Mouse (Mus musculus) neural tube, embryonic 11.5 days (tissue): ENCODE results near the gene Zdhhc8. TPM values are rescaled to one million over a fixed set of nuclear protein-coding genes. Genes with fewer than 3 reads are reported as not detected.

Experiments
- ATAC-seq: fragments of 200-750 bp; cut with Nextera tagmentation; 2 replicates; pipeline ENCODE4 v1.8.0; 2017; ENCODE audit warnings: moderate number of reproducible peaks, mild to moderate bottlenecking, moderate TSS enrichment, moderate library complexity; ENCODE audit not compliant: insufficient read depth, low FRiP score, low TSS enrichment
- DNase-seq: peaks from one replicate; pipeline ENCODE4 v3.0.0-alpha.2; 2015; ENCODE audit warnings: low spot score
- H3K27ac ChIP-seq: fragments of 300-500 bp; sonication (generic); 2 replicates; pipeline ENCODE4 v1.5.1; 2014; ENCODE audit warnings: low read depth, mild to moderate bottlenecking, low read length
- H3K27me3 ChIP-seq: fragments of 300-500 bp; sonication (generic); 2 replicates; pipeline ENCODE4 v1.6.1; 2014; ENCODE audit warnings: mild to moderate bottlenecking, low read length, mixed read lengths; ENCODE audit not compliant: control insufficient read depth, insufficient read depth
- H3K36me3 ChIP-seq: fragments of 300-500 bp; sonication (generic); 2 replicates; pipeline ENCODE4 v1.6.1; 2014; ENCODE audit warnings: mild to moderate bottlenecking, low read length, moderate library complexity, mixed read lengths; ENCODE audit not compliant: control insufficient read depth, insufficient read depth
- H3K4me1 ChIP-seq: fragments of 300-500 bp; sonication (generic); 2 replicates; pipeline ENCODE4 v1.6.1; 2014; ENCODE audit warnings: low read length, mixed read lengths; ENCODE audit not compliant: control insufficient read depth, insufficient read depth
- H3K4me2 ChIP-seq: fragments of 300-500 bp; sonication (generic); 2 replicates; pipeline ENCODE4 v1.6.1; 2014; ENCODE audit warnings: low read depth, mild to moderate bottlenecking, moderate library complexity
- H3K4me3 ChIP-seq: fragments of 300-500 bp; sonication (generic); 2 replicates; pipeline ENCODE4 v1.5.1; 2014; ENCODE audit warnings: low read depth, low read length
- H3K9ac ChIP-seq: fragments of 300-500 bp; sonication (generic); 2 replicates; pipeline ENCODE4 v1.6.1; 2014; ENCODE audit warnings: mild to moderate bottlenecking, low read length
- H3K9me3 ChIP-seq: fragments of 300-500 bp; sonication (generic); 2 replicates; pipeline ENCODE4 v1.6.1; 2016; ENCODE audit warnings: low read length; ENCODE audit not compliant: control insufficient read depth
- WGBS: fragments of 180-500 bp; shearing (Covaris S2); extraction: QIAGEN DNeasy Blood & Tissue Kit; methylation state at CpG from one replicate; pipeline ENCODE4 v1.1.7; 2014; 5-methylcytosine and 5-hydroxymethylcytosine counted together
- microRNA counts: library from miRNA; unstranded; fragments of <30 nt; microRNA quantifications from one replicate; lab custom pipeline; 2015
- microRNA-seq: library from miRNA; unstranded; fragments of <30 nt; microRNA quantifications from one replicate; pipeline ENCODE4, GENCODE M21; 2016
- polyA plus RNA-seq: library from polyadenylated mRNA; unstranded; fragments of >200 nt; fragmentation: Nextera tagmentation; extraction: Ambion mirVana; gene quantifications from 2 replicates; pipeline ENCODE4 v1.2.1, GENCODE M21; 2014

Zdhhc8 gene
- polyA plus RNA-seq, 1 experiment from 2014 or later, result 13.6 TPM

DNA sequence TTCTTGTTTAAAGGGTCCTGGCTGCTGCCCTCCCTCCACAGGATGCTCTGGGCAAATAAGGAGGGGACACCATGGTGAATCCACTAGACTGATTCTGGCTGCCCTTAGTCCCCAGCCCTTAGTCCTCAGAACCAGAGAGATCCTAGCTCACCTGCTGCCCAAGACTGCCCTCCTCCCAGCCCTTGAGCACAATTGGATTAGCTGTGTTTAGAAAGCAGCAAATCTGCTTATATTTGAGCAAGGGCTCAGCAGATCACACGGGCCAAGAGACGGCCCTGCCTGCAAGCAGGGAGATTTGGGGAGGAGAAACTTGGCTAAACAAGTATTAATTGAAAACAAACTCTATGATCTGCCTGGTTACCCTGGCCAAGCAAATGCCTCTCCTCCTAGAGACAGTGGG, 55.3 kb downstream of the Zdhhc8 start:
- H3K4me2 ChIP-seq, result no peak overlapping the region
- no peak overlapping the region for H3K9ac ChIP-seq
- peaks cover 8% of the 10 kb centered on the region; the same call in 1 of the 2 replicates for H3K4me1 ChIP-seq
- H3K4me3 ChIP-seq, result no peak overlapping the region
- ATAC-seq (no peak), DNase-seq (no peak)
- H3K27ac ChIP-seq, result no peak overlapping the region
- whole genome bisulfite sequencing, result 80% methylated on average over 2 of the region's 2 CpGs
- no peaks in the 10 kb centered on the region for H3K36me3 ChIP-seq
- H3K27me3 ChIP-seq, result no peaks in the 10 kb centered on the region
- no peaks in the 10 kb centered on the region for H3K9me3 ChIP-seq

DNA sequence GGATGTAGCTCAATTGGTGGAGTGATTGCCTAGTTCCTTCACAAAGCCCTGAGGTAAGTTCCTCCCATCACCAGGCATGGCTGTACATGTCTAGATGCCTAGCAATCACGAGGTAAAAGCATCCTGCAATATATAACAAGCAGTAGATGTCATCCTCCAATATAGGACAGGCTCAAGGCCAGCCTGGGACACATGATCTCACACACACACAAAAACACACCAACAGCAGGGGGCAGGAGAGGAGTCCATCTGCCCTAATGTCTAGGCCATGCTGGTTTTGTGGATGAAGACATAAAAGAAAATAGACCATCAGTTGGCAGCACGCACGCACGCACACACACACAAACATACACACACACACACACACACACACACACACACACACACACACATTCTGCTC, 58.2 kb downstream of the Zdhhc8 start:
- H3K4me3 ChIP-seq, result no peak overlapping the region
- no peak overlapping the region for H3K27ac ChIP-seq
- H3K4me1 ChIP-seq, result peaks cover 8% of the 10 kb centered on the region; the same call in 1 of the 2 replicates
- H3K9ac ChIP-seq, result no peak overlapping the region
- no peaks in the 10 kb centered on the region for H3K9me3 ChIP-seq
- ATAC-seq (no peak), DNase-seq (no peak)
- WGBS, result 73% methylated on average over 4 of the region's 4 CpGs
- no peak overlapping the region for H3K4me2 ChIP-seq
- H3K36me3 ChIP-seq, result no peaks in the 10 kb centered on the region
- no peaks in the 10 kb centered on the region for H3K27me3 ChIP-seq

- ATAC-seq, result no peak
- H3K4me1 ChIP-seq, result peaks cover 2% of the 10 kb centered on the region; the same call in 1 of the 2 replicates
- no peak overlapping the region for H3K27ac ChIP-seq
- H3K9ac ChIP-seq, result no peak overlapping the region
- H3K4me2 ChIP-seq, result no peak overlapping the region
- no peaks in the 10 kb centered on the region for H3K9me3 ChIP-seq
- DNase-seq, result no peak
- 51% methylated on average over 6 of the region's 6 CpGs for WGBS
- no peak overlapping the region for H3K4me3 ChIP-seq
- no peaks in the 10 kb centered on the region for H3K27me3 ChIP-seq
- no peaks in the 10 kb centered on the region for H3K36me3 ChIP-seq
Observed at GRCm38 (mm10) chr16:18175817-18176541, 59.0 kb downstream of the Zdhhc8 start.

DNA sequence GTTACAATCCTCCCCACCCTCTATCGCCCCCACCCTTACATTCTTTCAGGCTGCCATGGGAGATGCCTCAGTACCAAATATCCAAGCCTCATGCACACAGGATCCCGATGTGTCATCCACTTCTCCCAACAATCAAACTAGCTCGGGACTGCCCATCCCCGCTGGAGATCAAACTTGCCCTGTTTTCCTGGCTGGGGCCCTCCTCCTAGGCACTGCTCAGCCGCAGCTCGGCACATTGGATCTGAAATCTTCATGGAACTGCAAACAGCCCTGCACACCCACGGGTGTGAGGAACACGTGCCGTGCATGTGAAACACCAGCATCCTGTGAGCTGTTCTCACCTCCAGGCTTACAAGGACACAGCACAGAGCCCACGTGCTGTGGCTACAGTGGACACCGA, 61.1 kb downstream of the Zdhhc8 start:
- Histone ChIP-seq H3K9ac (no peak overlapping the region), H3K4me3 (no peak overlapping the region), H3K4me2 (no peak overlapping the region), H3K9me3 (no peaks in the 10 kb centered on the region), H3K27ac (no peak overlapping the region), H3K27me3 (no peaks in the 10 kb centered on the region), H3K36me3 (no peaks in the 10 kb centered on the region), H3K4me1 (no peaks in the 10 kb centered on the region)
- ATAC-seq (no peak), DNase-seq (no peak)
- 73% methylated on average over 11 of the region's 11 CpGs for WGBS

DNA sequence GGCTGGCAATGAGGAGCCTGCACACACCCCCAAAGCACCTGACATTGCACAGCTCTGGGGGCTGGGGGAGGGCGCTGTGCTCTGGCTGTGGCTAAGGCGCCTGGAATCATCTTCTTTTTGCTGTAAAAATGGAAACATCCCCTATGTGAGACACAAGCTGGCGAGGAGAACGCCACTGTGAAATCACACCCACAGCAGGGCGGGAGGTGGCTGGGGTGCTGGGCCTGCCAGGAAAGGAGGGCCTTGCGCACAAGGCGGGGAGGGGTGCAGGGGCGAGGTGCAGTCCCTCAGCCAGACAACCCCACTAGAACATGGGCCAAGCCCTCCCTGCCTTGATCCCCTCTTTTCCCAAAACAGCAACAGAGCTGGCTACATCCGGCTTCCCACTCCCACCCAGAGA, 61.7 kb downstream of the Zdhhc8 start:
- H3K27ac ChIP-seq, result no peak overlapping the region
- H3K36me3 ChIP-seq, result no peaks in the 10 kb centered on the region
- no peaks in the 10 kb centered on the region for H3K4me1 ChIP-seq
- no peak overlapping the region for H3K4me3 ChIP-seq
- H3K9me3 ChIP-seq, result no peaks in the 10 kb centered on the region
- no peaks in the 10 kb centered on the region for H3K27me3 ChIP-seq
- H3K9ac ChIP-seq, result no peak overlapping the region
- WGBS, result 78% methylated on average over 9 of the region's 9 CpGs
- H3K4me2 ChIP-seq, result no peak overlapping the region
- no peak for ATAC-seq
- DNase-seq, result no peak

GRCm38 (mm10) chr16:18172266-18172855, 62.6 kb downstream of the Zdhhc8 start:
- WGBS, result 7% methylated on average over 7 of the region's 7 CpGs

More at GRCm38 (mm10) chr16:18172266-18172855, 62.6 kb downstream of the Zdhhc8 start:
- no peak overlapping the region for H3K27ac ChIP-seq
- H3K4me1 ChIP-seq, result no peaks in the 10 kb centered on the region
- no peak overlapping the region for H3K4me3 ChIP-seq
- no peak overlapping the region for H3K9ac ChIP-seq
- H3K9me3 ChIP-seq, result no peaks in the 10 kb centered on the region
- ATAC-seq, result peak; percentile 61
- no peak overlapping the region for H3K4me2 ChIP-seq
- peak; percentile 78 for DNase-seq
- no peaks in the 10 kb centered on the region for H3K36me3 ChIP-seq
- H3K27me3 ChIP-seq, result no peaks in the 10 kb centered on the region

MicroRNAs within 50 kb of the gene (microRNA counts, 519-probe panel; counts per million panel counts)
- microRNA mmu-miR-1306 (lab: Ali Mortazavi, UCI), result 171 counts per million, percentile 57 among the panel's probes with 10 or more counts

Small RNAs within 50 kb of the gene (microRNA-seq; reads per million reads assigned to microRNA genes)
- gene Gm24572, result 3.1 reads per million, percentile 6 among the genes with 10 or more reads in this experiment
- gene Mir1306, result 246 reads per million, percentile 62 among the genes with 10 or more reads in this experiment

Other genes starting within 250 kb of the Zdhhc8 start
- gene Dgcr6, start 182.3 kb downstream of the Zdhhc8 start, polyA plus RNA-seq, result 142 and 147 TPM in 2 replicates
- 8.6 and 10.3 TPM in 2 replicates for gene Prodh, start 144.9 kb downstream of the Zdhhc8 start, polyA plus RNA-seq
- 9.6 and 10.7 TPM in 2 replicates for gene Rtn4r, start 107.5 kb downstream of the Zdhhc8 start, polyA plus RNA-seq
- not detected in 2 replicates for gene Ccdc188, start 17.3 kb downstream of the Zdhhc8 start, polyA plus RNA-seq
- 92.9 and 93.9 TPM in 2 replicates for gene Trmt2a, start 13.5 kb upstream of the Zdhhc8 start, polyA plus RNA-seq
- gene Ranbp1, start 13.6 kb upstream of the Zdhhc8 start, polyA plus RNA-seq, result 953 and 1,053 TPM in 2 replicates
- gene Gm49776, start 23.2 kb upstream of the Zdhhc8 start, polyA plus RNA-seq, result 3.6 and 9.2 TPM in 2 replicates
- gene Dgcr8, start 54.1 kb upstream of the Zdhhc8 start, polyA plus RNA-seq, result 34.0 and 40.9 TPM in 2 replicates
- 43.4 and 49.8 TPM in 2 replicates for gene Tango2, start 113.0 kb upstream of the Zdhhc8 start, polyA plus RNA-seq
- 81.6 and 82.2 TPM in 2 replicates for gene Arvcf, start 113.0 kb upstream of the Zdhhc8 start, polyA plus RNA-seq
- 20.4 TPM in 2 replicates for gene Txnrd2, start 191.2 kb upstream of the Zdhhc8 start, polyA plus RNA-seq
- gene Comt, start 191.7 kb upstream of the Zdhhc8 start, polyA plus RNA-seq, result 60.8 and 64.0 TPM in 2 replicates